Mouse (Mus musculus) v-Abl transformed pro-B cells (cell line): Measurements from ENCODE around the gene Krt222.

Experiments
- in situ Hi-C, 2 experiments: fragments of 400-800 bp; cut with MboI; formaldehyde crosslinking; loops; one replicate each; pipeline ENCODE4 v1.15.1; 2025; ENCODE audit not compliant: unreplicated experiment in 2 of 2

The Krt222 gene

DNA sequence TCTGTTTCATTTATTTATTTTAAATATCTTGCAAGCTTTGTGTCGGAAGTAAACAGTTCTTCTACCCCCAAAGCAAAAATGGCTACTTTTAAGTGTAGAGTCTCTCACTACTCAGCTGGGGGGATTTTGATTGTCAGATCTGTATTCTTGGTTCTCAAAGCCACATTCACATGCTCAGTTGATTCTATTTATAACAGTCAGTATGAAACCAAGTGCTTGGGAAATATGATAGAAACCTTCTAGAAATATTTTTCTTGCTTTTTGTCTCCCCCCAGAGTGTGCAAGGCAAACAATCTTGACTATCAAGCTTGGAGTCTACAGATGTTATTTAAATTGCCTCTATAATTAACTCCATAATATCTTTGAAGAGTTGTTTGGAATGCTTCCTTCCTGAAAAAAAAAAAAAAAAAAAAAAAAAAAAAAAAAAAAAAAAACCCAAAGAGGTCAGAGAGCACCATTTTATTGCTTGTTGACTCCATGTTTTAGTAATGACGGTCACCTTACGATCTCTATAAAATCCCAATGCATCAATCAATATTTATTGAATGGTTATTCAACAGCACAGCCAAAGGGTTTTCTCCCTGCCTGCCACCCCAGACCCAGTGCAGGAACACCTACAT lies 575 bp downstream of the Krt222 start:
- in situ Hi-C loops, result loop anchor here in 1 of 2 experiments (10.0 kb wide), 1 partner anchor 49 kb away; no protein-coding TSS in a partner anchor

DNA sequence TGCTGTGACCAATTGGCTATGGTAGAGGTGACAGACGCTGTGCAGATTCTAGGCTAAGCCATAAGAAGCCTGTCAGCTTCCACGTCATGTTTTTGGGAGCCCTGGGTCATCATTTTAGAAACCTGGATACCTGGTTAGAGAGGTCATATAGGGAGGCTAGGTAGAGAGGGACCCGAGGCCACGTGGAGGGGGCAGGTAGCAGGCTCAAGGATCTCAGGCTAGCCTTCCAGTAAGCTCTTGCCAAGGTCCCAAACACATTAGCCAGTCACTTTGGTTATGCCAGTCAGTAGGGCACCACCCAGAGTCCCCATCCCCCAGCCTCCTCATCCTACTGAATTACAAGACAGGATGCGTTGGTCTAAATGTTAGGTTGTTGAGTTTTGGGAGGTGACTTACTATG lies 1.8 kb downstream of the Krt222 start:
- in situ Hi-C loops, result loop anchor here in 1 of 2 experiments (10.0 kb wide), 1 partner anchor 47 kb away; no protein-coding TSS in a partner anchor

DNA sequence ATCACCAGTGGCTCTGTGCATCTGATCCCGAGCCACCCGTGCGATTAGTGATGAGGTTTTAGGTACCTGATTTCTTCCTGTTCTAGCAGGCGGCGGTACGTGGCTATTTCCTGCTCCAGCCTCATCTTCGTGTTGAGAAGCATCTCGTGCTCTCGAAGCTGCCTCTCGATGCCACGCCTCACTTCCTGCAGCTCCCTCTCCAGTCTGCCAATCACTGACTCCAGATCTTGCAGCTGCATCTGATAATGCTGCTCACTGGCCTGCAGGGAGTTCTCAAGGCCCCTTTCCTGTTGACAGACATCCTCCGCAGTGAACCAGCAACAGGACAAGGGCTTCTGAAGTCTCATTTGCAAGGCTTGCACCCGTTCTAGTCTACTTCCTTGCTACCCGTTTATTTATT lies 5.4 kb downstream of the Krt222 start:
- in situ Hi-C loops, result no loop called here

DNA sequence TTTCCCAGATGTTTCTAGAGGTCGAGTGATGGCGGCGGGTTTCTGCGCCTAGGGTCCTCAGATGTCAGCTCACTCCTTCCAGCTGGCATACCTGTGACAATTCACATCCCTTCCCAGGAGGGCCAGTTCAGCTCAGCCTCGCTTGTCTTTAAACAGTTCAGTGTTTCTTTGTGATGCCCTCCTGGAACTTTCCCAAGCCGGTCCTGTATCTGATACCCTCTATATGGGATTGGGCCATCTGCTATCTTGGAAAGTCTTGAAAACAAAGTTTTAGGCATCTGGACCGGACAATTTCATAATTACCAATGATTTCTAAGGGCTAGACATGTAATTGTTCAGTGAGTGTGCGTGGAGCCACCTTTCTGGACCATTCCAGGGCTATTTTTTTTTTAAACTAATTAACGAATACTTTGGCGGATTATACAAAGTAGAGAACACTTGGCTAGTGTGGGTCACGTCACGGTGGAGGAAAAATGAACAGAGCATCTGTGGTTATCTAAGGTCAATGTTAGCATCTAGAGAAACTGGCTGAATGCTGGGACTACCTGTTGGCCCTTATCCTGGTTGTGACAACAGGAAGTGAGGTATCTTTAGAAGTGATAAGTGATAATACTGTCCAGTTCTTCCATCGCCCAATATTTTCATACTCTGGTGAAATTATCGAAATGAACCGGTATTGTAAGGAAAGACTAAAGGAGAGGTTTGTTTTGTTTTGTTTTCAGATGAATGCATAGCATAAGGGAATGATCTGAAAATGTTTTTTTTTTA lies 12.7 kb downstream of the Krt222 start:
- in situ Hi-C loops, result no loop called here

DNA sequence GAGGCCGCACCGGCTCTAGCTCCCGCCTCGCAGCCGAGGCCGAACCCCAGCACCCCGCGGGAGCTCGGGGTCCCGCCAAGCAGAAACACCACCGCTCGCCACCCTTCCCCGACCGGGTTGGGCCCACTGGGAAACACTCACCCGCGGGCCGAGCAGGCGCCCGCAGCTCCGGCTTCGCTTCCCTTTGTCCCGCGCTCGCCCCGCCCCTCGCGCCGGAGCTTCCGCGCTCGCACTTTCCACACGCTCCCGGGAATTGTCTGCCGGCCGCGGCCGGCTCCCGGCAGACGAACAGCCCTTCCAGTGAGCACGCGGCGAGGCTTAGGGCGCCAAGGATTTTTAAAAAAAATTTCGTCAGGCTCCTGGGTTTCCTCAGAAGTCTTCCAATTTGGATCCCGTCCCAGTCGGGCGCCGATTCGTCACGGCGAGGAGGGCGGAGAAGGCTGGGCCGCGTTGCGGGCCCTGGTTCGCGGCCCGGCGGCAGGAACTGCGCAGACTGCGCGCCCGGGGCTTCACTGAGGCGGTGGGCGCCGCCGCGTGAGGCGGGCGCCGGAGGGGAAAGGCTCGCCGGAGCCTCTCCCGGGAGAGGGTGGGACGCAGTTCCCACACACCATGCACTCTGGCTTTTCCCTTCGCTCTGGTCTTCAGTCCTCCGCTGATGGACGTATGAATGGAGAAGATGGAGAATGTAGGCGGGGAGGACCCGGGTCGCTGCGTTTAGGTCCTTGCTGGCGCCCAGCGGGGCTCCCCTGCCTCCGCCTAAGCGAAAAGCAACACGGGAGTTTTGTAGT lies 13.4 kb downstream of the Krt222 start, which contains the start of gene Smarce1:
TSS of gene Smarce1 (minus strand) at position 757 of the 788 bp plus-strand sequence.
- in situ Hi-C loops, result no loop called here

DNA sequence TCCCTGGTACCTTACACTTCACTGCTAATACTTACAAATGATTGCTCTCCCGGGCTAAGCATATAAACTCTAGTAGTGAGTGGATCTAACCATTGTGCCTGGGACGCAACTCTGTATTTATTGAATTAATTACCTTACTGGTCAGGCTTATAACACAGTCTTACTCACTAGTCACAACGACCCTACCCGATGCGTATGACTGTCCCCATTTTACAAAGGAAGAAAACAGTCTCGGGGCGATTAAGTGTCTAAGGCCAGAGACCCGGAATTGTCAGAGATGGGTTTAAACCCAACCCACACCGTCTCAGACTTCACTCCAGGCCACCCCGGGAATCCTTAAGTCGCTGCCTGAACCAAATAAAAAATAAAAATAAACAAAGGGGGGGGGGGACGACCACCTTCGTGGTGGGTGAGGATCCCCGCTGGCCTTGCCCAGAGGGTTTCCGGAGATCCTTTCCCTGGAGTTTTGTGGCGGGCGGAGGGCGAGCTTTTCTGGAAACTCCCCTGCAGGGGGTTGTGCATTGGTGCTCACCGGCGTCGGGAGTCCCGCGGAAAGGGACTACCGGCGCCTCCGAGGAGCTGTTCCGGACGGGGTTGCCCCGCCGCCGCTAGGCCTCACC lies 14.1 kb downstream of the Krt222 start:
- in situ Hi-C loops, result no loop called here

DNA sequence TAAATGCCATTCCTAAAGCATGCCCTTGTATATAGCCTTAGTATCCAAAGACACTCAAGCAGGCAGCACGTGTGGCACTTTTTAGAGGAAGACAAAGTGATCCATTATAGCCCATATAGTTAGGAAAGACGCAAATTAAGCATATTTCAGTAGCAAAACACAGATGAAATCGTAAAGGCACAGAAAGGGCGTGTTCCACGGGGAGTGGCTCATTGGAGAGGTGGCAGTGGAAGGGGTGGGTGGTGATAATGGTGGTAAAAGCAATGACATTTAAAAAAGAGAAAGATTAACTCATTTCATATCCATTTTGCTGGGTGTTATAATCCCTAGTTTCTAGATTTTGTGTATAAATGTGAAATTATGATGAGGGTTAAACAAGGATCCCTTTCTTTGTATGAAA lies 17.6 kb downstream of the Krt222 start:
- in situ Hi-C loops, result no loop called here

DNA sequence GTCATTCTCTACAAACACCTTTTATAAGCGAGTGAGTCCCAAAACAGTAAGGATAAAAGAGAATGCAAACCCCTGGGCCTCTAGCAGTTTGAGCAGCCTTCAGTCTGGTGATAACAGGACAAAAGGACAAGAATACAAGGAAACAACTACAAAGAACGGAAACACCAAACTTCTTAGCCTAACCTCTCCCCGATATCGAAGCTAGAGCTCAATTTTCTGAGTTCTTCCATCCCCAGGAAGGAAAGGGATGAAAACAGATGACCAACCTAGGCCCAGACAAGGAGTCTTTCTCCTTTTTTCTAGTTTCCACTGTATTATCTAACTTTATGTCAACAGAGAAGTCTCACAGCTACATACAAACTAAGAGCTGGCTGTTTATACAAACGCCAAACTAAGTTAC lies 20.6 kb downstream of the Krt222 start:
- in situ Hi-C loops, result no loop called here

DNA sequence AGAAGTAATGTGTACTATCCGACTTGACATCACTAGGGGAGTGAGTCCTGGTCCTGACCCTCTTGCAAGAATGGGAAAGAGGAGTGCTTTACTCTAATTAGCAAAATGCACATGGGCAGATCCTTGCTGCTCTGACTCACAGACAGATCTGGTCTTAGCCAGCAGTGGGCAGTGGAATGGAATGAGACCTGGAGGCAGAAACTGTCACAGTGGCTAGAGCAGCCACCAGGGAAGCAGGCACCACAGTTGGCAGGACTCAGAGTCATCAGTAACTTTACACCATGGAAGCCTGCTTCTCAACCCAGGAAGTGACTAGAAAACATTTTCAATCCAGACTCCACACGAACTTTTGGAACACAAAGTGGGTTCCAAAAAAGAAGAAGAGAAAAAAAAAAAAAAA lies 22.1 kb downstream of the Krt222 start:
- in situ Hi-C loops, result no loop called here

DNA sequence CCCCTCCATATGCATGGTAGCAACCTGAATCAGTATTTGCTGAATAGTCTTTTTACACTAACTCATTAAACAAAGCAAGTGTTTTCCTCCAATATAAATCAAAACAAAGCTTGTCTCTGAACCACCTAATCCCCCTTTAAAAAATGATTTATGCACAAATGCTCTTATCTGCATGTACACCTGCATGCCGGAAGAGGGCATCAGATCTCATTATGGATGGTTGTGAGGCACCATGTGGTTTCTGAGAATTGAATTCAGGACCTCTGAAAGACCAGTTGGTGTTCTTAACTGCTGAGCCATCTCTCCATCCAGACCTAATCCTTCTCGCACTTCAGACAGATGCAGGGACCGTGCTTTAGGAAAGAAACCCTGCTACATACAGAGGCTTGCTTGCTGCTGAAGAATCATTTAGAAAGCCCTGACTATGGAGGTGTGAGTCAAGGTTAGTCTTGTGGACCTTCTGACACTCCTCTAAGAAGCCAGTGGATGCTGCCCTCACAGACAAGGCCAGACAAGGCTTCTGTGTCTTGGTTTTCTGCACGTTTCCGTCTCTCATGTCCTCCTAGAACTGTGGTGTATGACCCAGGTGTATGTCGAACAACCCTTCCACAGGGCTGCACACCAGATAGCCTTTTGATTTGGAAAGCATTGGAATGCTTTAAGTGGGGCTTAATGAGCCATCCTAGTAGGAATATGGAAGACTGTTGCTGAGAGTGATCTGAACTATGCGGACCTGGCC lies 26.5 kb downstream of the Krt222 start:
- in situ Hi-C loops, result no loop called here

DNA sequence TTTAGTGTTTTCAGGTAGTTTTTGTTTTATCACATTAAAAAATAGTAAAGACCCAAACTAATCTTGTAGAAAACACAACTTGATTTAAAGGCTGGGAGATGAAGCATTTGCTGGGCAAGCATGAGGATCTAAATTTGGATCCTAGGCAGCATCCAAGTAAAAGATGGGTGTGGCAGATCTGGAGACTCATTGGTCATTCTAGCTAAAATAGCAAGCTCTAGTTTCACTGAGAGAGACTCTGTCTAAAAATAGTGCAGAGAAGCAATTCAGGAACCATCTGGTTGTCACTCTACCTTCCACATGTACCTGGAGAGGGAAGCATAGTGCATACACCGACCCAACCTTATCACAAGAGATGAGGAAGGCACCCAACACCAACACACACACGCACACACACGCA lies 27.7 kb downstream of the Krt222 start:
- in situ Hi-C loops, result no loop called here

DNA sequence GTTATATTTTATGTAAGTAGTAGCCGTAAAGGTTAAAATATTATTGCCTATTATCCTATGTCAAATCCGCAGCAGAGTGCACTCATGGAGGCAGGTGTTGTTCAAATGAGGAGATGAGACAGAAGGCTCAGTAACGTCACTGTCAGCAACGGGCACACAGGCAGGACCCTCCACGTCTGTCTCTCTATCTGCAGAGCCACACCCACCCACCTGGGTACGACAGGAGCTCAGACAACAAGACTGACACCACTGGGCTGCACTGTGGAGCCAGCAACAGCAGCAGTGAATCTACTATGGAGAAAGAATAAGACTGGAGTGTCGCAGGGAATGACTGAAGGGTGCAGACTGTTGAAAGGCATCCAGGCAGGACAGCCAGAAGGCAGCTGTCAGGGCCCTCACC lies 31.2 kb downstream of the Krt222 start:
- in situ Hi-C loops, result no loop called here

DNA sequence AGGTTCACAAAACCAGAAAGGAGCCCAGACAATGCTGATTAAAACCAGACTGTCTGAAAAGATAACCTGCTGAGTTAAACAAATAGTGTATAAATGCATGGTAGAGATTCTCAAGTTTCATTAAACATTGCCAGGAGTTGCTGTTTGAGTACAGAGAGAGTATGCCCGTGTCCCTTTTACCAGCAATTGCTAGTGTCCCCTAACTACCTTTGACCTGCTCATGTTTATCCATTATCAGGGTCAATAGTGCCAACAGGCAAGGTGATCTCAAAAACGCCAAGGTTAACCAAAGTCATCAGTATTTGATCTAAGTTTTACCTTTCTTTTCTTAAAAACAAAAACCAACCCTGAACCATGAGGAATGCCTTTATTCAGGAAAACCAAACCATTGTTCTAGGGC lies 31.9 kb downstream of the Krt222 start:
- in situ Hi-C loops, result no loop called here

DNA sequence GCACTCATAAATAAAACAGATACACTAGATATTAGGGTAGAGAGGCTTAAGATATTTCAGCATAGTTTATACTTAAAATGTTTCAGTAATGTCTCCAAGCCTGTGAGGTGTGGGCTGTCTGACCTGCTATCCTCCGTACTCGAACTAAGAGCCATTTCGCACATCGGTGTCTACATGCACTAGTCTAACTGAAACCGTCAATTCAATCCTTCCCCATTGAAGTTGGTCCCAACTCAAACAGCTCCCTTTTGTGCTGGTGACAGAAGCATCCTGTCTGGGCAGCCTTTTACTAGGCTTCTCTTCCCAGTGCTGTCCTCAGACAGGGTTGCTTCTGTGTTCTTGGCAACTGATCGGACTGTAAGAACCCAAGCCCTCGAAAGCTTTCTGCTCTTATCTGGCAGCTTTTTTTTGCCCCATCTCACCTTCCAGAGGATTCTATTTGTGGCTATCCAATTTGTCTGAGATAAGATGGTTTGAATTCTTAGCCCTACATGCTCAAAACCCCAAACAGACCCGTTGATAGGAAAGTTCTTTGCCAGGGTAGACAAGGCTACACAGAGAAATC lies 35.7 kb downstream of the Krt222 start:
- in situ Hi-C loops, result no loop called here

DNA sequence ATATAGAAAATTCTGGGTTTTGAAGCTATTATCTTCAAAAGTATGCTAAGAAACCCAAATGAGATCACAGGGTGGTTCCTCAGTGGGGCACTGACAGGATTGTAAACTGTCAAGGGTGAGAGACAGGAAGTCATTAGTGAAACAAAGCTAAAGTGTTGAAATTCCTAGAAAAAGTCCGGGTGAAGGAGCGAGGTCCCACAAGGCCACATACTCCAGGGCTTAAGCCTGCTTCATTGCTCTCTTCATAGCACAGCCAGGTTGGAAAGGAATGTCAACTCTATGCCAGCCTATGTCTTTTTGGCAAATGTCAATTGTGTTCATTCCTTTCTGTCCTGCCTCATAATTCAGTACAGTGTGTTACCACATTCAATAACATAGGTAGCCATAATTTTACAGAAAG lies 36.4 kb downstream of the Krt222 start:
- in situ Hi-C loops, result no loop called here

DNA sequence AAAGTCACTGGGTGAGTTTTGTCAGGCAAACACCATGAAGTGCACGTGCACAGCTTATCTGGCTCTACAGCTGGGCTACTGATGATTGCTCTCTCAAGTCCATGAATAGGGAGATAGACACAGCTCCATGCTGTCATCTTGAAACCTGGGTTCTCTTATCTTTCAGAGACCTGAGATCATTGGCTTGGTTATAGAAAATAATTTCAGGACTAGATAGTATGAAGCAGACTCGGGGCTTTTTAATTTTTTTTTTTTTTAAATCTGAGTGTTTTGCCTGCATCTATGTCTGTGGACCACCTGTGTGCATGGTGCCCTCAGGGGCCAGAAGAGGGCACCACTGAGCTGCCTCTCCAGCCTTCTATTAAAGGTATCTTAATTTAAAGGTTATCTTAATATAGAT lies 36.9 kb downstream of the Krt222 start:
- in situ Hi-C loops, result no loop called here

DNA sequence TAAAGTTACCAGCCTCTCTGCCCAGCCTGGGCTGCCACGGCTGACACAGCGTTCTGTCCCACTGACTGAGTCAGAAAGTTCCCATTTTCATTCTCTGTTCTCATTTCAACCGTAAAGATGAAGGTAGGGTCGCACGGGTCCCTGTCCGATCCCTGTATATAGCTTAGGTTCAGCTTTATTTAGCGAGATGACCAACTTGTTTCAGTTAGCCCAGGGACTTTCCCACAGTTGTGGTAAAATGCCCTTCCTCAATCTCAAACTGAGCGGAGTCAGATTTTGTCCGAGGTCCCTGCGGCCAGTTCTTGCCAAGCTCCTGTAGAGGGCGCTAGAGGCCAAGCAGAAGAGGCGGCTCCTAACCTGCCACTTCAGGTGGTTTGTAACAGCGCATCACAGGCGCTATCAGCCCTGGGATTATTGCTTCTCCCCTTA lies 54.7 kb downstream of the Krt222 start:
- in situ Hi-C loops, result loop anchor here (5.0 to 10.0 kb wide), 2 partner anchors 37 to 54 kb away; no protein-coding TSS in a partner anchor

DNA sequence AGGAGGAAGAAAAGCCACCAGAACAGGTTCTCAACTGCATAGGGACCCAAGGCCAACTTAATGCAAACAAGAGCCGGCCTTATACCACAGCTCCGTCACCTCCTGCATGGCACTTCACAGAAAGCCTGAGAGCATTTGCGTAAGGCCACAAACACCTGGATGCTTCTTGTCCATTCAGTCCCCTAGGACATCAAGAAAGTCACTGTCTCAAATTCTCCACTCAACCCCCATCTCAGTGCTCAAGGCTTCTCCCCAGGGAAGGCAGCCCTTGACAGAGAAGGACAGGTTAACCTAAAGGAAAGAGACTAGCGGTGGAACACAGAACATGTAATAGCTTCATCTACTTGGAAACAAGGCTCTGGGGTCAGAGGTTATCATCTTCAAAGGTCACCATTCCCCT lies 56.5 kb downstream of the Krt222 start:
- in situ Hi-C loops, result loop anchor here (5.0 to 10.0 kb wide), 2 partner anchors 35 to 53 kb away; no protein-coding TSS in a partner anchor

DNA sequence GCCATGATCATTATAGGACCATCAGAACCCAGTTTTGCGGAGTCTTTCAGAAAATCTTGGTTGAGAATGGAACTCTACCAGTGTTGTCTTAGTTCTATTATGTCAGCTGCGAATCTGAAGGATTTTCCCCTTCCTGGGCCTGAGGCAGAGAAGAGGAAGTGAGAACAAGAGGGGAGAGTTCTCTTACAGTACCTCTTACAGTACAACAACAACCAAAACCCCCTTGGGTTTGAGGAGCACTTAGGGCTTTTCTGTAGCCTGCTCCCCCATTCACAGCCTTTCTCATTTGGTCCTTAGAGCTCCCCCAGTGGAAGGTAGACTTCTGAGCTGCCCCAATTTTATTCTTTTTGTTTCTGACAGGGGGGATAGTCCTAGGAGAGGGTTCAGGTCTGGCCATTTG lies 57.0 kb downstream of the Krt222 start:
- in situ Hi-C loops, result loop anchor here (5.0 to 10.0 kb wide), 2 partner anchors 35 to 52 kb away; no protein-coding TSS in a partner anchor
